Mouse (Mus musculus): Measurements from ENCODE around the gene Lancl2.

Gene Lancl2

GRCm38 (mm10) chr6:57767112-57767868 lies 65.0 kb downstream of the Lancl2 start:
- DNase-seq (ENCODE audit: low read depth, low spot score): no peak

GRCm38 (mm10) chr6:57768948-57769525 lies 66.7 kb downstream of the Lancl2 start:
- no peak for DNase-seq (ENCODE audit: low read depth, low spot score)

GRCm38 (mm10) chr6:57770467-57771190 lies 68.3 kb downstream of the Lancl2 start:
- DNase-seq (ENCODE audit: low read depth, low spot score): no peak

- DNase-seq (ENCODE audit: low read depth, low spot score): no peak
These were observed 71.5 kb downstream of the Lancl2 start for GRCm38 (mm10) chr6:57773792-57774191.

- DNase-seq (ENCODE audit: low read depth, low spot score): no peak
These were observed 78.0 kb downstream of the Lancl2 start for GRCm38 (mm10) chr6:57780359-57780758.

GRCm38 (mm10) chr6:57782658-57783057 lies 80.3 kb downstream of the Lancl2 start:
- no peak for DNase-seq (ENCODE audit: low read depth, low spot score)

GRCm38 (mm10) chr6:57784251-57784650 lies 81.9 kb downstream of the Lancl2 start:
- DNase-seq (ENCODE audit: low read depth, low spot score): no peak

GRCm38 (mm10) chr6:57787376-57787775 lies 85.0 kb downstream of the Lancl2 start:
- DNase-seq (ENCODE audit: low read depth, low spot score): no peak
